Mouse (Mus musculus): ENCODE measurements around the gene Ksr2.
"Not testable (repeated sequence)": the region's sequence is repeated elsewhere in the genome, so short reads cannot be mapped to it uniquely, and the experiment has no call there.

Ksr2 gene

DNA sequence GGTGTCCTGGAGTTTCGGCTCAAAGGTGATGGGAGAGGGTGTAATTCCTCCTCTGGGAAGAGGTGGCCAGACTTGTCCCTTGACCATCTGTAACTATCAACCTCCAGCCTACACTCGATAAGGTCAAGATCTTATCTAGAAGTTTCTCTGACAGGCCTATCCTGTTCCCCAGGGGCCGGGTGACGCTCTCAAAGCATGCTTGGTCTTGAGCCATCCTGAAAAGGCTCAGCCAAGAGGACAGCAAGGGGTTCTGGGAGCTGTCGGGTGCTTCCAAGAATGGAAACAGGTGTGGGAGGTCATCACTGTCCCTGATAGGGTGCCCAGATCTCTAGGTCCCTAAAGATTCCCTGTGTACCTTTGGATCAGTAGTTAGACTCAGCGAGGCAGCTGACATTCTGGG, 4.4 kb upstream of the Ksr2 start:
- DNase-seq: no peak

DNA sequence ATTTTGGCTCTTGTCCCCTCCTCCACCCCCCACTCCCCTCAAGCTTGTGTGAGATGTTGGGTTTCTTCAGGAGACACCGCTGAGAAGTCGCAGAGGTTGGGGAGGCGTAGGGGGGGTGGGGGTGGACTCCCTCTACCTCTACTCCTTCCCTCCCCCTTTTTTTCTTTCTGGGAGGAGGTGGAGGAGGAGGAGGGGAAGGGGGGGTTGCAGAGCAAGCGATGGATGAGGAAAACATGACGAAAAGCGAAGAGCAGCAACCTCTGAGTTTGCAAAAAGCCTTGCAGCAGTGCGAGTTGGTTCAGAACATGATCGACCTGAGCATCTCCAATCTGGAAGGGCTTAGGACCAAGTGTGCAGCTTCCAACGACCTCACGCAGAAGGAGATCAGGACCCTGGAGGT, 811 bp downstream of the Ksr2 start:
- no peak for DNase-seq

DNA sequence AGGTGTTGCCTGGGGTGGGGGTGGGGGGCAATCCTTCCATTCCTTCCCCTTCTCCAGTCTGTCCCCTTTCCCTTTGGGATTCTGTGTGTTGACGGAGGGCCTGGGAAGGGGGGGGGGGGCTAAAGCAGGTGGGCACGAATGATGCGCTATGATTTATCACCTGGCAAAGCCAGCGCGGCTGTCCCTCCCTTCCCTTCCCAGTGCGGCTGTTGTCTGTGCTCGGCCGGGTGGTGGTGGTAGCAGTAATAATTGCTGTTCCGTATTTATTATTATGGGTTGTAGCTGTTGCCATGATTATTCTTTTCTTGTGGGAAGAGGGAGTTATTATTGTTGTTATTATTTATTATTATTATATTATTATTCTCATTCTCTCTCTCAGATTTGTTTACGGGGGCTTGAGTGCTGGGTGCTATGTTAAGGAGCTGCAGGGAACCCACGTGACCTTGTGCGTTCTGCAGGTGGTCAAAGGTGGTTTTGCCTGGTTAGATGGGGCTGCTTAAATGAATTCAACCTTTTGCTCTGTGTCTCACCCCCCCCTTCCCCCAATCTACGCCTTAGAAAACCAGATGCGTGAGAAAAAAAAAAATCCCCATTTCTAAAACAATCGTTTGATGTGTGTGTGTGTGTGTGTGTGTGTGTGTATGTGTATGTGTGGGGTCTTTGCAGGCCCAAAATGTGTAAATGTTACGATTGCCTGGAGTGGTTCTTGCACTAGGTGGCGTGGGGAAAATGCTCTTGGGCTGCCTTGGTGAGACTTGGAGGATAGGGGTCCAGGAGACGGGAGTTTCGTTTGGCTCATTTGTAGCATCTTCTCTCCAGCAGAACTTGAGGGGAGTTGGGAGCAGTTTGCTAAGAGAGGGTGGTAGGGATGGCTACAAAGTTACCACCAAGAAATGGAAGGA, 1.5 kb downstream of the Ksr2 start:
- no peak for DNase-seq

DNA sequence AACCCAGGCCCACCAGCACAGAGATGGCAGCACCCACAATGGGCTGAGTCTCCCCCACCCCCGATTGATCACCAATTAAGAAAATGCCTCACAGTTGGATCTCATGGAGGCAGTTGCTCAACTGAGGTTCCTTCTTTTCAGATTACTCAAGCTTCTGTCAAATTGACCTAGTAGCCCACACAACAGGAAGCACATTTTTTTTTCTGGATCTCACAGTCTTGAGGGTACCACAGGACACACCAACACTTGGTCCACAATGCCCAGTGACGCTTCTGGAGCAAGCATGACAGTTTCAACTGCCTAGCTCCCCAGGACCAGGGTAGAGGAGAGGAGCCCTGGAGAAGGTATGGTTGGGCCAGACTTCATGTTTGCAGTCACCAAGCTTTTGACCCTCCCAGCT, 3.6 kb downstream of the Ksr2 start:
- DNase-seq: no peak

DNA sequence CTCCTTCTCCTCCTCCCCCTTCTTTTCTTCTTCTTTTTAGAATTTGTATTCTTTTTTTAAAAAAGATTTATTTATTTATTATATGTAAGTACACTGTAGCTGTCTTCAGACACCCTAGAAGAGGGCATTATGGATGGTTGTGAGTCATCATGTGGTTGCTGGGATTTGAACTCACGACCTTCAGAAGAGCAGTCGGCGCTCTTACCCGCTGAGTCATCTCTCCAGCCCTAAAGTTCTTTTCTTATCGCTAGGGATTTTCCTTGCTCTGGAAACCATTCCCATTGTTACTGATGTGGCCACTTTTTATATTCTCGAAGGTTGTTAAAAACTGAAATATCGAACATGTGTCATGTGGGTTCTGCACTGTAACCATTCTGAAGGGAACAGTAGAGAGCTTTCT, 19.7 kb downstream of the Ksr2 start:
- not testable (repeated sequence) for DNase-seq

DNA sequence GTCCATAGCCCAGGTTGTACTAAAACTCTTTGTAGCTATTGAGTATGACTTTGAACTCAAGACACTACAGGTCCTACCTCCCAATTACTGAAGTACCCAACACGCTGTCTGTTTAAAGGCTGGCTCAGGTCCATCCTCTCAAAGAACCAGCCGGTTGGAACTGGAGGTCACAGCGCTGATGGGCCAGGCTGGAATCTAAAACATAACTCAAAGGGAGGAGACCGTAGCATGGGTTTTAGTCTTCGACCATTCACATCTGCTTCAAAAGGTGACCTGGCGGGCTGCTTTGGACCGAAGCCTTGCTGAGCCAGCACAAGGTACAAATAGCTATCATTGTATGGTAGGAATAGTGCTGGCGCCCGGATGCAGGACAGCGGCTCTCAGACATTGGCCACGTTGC, 26.5 kb downstream of the Ksr2 start:
- DNase-seq: no peak

DNA sequence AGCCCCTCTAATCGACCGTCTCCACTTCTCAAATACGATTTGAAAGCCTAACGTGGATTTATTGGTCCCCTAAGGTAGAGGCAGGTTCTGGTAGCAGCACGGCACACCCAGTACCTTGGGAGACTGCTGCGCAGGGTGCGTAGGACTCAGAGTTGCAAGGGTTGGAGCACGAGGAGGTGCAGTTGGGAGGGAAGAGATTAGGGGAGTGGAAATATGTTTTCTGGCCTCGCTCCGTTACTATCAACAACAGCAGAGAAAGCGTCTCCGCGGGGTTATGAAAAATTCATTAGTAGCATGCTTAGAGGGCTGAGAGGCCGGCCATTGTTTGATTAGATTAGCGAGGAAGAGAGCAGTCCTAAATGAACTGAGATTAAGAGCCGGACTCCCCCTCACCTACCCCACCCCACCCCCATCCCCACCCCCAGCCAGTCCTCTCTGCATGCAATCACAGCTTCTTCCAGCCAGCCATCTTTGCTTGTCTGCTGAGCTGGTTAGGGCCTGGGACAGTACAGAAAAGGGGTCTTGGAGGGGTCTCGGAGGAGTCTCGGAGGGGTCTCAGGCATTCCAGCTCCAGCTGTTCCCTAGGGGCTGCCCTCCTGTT, 27.5 kb downstream of the Ksr2 start:
- DNase-seq: no peak

DNA sequence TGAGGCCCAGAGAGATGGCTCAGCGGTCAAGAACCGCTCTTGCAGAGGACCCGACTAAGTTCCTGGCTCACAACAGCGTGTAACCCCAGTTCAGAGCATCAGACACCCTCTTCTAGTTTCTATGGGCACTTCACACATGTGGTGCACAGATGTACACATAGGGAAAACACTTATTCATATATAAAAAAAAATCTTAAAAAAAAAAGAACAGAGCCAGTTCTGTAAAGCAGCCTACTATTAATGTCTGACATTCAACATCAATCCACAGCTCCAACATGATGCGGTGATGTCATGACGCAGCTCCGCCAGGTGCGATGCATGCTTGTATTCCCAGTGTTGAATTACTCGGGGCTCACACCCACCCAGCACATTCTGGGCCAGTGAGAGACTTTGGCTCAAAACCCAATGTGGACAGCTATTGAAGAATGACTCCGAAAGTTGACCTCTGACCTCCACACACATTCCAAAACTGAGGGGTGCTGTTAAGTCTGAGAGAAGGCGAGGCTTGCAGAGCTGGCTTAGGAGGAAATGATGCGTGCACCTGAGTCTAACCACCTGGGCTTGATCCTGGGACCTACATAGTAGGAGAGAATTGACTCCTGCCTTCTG, 28.5 kb downstream of the Ksr2 start:
- no peak for DNase-seq

DNA sequence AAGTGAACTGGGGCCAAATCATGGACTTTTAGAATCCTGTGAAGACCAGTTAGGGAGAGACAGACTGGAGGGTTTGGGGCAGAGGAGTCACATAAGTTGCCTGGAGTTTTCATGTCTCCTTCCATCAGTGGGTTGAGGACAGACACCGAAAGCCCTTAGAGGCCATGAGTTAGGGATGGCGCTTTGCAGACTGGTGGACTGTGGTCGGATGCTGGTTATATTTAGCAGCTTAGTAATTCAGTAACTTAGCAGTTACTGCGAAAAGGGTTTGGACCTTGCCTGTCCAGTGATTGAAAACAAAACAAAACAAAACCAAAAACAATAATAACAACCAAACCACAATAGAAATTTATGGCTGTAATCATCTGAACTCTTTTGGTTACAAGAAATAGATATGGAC, 29.3 kb downstream of the Ksr2 start:
- no peak for DNase-seq

DNA sequence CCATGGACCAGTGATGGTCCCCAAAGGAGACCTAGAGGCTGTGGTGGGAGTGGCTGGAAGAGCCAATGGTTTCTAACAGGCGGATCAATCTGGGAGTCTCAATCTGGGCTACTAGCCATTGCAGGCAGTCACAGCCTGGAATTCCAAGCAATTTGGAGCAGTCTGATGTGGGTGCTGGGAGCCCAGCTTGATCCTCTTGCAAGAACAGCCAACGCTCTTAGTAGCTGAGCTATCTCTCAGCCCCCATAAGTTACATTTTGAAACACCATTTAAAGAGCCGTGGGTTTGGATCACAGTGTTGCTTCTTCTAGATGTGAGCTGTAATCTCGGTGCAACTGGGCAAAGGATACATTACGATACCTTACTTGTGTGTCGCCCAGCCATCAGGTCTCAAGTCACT, 30.1 kb downstream of the Ksr2 start:
- DNase-seq: no peak

DNA sequence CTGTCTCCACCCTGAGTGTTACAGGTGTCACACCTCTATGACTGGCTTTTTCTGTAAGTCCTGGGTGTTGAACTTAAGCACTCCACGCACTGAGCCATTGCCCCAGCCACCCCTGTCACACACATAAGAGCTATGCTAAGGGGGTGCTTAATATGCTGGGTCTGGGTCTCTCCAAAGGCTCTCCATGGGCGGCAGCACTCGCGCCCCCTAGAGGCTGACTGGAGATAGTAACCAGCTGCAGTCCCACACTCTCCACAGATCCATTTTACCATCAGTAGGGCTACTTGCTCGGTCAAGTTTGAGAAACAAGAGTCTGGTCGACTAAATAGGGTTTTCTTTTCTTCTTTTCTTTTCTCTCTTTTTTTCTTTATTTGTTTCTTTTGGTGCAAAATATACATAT, 33.9 kb downstream of the Ksr2 start:
- DNase-seq: peak in 1 of 2 experiments; percentile 6

DNA sequence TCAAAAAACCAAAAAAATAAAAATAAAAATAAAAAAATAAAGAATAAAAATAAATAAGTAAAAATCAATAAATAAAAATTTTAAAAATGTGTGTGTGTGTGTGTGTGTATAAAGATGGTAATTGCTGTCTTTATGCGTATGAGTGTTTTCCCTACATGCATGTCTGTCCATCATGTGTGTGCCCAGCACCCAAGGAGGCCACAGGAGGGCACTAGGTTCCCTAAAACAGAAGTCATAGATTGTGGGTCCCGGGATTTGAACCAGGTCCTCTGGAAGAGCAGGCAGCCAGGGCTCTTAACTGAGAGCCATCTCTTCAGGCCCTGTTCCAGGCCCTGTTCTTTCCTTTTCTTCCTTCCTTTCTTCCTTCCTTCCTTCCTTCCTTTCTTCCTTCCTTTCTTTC, 38.2 kb downstream of the Ksr2 start:
- DNase-seq: no peak

DNA sequence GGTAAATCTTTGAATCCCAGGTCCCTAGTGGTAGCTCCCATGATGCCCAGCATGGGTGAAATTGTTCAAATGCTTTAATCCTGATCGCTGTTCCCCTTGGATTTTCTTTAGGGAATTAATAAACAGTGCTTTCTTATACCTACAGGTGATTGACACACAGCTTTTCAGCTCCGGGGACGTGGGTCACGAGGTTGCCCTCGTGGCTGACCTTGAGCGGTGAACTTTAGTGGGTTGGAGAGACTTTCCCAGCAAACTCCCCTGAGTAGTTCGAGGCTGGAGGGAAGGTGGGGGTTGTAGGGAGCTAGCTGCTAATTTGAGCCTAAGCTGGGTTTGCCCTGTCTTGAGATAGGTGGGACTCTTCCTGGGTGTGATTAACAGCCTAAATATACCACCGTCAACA, 41.7 kb downstream of the Ksr2 start:
- no peak for DNase-seq

DNA sequence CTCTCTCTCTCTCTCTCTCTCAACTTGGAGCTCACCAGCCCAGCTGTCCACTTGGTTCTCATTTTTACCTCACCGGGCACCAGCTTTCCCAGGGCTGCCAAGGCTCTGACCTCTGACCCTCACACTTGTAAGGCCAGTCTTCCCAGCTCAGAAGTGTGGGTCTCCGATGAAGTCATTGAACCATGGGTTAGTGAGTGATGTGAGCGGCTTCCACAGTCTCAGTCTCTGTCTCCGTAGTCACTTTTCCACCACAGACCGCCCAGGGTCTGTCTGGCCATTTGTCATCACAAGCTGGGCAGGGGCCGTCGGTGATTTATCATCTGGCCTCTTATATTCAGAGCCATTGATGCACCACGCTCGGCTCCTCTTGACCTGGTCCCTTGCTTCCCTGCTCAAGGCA, 43.3 kb downstream of the Ksr2 start:
- DNase-seq: no peak

DNA sequence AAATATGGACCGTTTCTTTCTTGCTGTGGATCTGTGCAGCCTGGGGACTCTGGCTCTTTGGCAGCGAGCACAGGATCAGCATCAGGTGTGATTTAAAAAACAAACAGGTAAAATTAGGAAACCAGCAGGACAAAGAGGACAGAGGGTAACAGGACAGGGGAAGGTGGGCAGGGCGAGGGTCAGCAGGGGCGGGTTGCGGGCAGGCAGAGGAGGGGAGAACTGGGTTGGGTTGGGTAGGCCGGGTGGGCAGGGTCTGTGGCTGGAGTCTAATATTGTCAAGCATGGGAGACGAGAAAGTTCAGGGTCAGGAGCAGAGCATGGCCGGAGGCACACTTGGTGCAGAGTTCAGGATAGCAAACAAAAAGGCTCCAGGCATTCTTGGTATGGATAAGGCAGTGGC, 43.8 kb downstream of the Ksr2 start:
- DNase-seq: no peak

DNA sequence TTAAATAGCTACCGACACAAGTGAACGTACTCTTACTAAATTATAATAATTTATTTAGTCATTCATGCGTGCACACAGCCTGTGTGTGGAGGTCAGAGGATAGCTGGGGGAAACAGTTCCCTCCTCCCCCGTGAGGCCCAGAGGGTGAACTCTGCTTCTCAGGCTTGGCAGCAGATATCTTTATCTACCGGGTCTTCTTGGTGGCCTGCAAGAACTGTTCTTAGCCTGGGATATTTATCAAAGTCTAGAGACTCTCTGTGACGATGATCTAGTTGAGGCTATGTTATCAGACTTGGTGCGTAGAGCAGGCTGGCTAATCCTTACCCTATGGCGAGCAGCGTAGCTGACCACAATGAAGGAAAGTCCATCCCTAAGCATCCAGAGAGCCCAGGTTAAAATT, 45.1 kb downstream of the Ksr2 start:
- DNase-seq: no peak

DNA sequence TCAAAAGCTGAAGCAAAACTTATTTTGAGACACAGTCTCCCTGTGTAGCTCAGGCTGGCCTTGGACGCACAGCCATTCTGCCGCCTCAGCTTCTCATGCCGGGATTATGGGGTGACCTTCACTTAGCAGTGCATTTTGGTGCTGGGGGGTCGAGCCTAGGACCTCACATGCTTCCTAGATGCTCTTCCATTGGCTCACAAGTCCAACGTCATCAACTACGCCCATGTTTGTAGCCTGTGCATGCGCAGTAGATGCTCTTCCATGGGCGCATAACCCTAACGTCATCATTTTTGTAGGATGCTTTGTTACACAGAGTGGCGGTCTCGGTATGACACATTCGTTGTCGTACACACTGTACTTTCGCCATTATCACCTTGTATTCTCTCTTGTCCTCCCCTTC, 46.5 kb downstream of the Ksr2 start:
- DNase-seq: no peak

DNA sequence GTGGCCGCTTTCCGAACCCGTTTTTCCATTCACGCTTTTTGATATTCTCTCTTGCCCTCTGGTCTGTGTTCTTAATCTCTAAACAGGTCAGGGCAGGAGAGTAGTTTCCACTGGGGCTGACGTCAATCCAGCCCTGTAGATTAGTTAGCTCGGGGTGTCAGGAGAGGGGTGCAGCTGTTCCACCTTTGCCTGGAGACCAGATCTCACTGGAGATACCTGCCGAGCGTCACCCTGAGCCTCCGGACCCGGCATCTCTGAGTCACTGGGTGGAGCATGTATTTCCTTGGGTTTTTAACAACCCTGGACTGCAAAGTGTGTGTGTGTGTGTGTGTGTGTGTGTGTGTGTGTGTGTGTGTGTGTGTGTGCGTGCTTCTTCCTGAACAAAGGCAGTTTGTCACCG, 53.3 kb downstream of the Ksr2 start:
- no peak for DNase-seq

DNA sequence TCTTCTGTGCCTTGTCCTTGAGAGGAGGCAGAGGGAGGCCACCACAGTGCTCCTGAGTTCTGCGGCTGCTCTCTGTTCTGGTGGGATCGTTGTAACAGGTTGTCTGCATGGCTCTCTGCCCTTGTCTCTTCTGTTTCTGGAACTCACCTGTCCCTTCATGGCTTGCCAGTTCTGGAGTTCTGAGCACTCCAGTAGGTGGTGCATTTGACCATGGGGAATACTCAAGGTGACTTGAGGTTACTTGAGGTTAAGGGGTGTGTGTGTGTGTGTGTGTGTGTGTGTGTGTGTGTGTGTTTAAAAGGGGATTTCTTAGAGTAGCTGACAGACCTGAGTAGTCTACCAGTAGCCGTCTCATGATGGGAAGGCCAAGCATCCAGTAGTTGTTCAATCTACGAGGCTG, 55.2 kb downstream of the Ksr2 start:
- DNase-seq: no peak

DNA sequence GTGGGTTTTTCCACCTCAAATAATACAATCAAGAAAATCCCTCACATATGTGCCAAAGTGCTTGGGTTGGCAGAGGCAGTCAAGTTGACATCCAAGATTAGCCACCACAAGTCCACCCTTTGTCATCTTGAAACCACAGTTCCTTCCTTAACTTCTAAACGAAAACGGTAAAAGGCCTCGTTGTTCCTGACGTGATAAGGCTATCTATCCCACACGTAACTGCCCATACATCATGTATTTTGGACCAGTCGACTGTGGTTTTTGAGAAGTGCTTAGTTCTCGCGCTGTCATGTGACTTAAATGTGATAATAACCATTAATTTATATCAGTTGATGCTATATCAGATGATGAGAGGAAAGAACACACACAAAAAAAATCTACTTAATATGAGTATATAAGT, 55.8 kb downstream of the Ksr2 start:
- DNase-seq: no peak

DNA sequence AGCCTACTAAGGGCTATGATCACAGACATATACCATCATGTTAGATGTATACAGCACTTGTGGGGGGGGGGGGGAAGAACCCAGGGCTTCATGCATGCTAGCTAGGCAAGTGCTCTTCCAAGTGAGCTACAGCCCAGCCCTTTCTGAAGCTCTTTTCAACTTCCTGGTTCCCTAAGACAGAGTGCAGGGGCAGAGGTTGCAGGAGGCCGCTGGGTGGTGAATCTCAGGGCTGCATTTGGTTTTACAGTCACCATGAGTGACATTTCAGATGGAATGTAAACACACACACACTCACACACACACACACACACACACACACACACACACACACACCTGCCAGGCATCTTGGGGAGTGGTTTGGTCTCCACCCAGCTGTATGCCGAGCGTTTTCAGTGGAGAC, 67.4 kb downstream of the Ksr2 start:
- DNase-seq: no peak

DNA sequence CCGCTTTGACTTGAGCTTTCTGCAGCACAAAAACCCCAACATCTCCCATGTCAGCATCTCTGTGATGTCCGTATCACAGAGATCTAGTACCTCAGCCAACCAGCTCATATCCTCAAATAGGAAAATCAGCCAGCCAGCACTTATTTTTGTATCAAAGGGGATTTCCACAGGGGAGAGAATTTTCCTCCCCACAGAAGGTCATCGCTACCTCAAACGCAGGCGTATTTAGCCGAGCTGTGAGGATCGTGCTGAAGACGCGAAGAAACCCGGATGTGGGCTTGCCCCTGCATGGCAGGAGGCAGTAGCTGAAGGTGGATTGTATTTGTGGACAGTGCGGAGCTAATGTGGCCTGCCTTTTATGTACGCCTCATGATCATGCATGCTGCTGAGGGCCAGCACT, 67.8 kb downstream of the Ksr2 start:
- DNase-seq: no peak

DNA sequence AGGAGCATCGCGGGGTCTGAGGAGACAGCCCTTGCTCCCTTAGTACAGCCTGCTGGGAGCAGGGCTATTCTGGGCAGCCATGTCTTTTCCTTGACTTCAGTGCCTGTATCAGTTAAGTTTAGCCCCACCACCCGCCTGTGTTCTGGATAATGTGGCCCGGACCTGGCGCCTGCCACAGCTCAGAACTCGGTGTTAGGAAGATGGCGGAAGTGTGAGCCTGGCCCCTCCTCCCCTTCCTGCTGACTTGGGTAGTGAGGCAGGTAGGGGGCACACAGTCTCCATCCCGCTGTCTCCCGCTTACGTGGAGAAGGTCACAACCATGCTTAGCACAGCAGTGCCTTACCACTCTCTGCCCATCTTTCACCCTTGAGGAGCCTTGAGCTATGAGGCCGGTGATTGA, 68.2 kb downstream of the Ksr2 start:
- DNase-seq: no peak

DNA sequence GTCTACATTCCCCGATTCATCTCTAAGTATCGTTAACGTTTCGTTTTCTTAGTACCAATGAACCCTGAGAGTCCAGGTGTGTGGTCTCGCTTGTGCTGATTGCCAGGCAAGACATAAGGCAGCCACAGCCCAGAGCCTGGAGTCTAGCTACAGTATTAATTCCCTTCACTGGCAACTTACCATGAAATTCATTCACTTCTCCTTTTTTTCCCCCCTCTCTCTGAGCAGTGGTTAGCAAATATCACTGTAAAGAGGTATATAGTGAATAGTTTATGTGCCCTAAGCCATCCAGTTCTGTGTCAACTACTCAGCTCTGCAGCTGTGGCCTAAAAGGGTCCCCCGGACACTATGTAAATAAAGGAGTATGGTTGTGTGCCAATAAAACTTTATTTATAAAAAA, 71.6 kb downstream of the Ksr2 start:
- DNase-seq: no peak

All from thymus, postnatal 36 days (tissue).